Mouse (Mus musculus): ENCODE results near the gene Lrig3. TPM values are rescaled to one million over a fixed set of nuclear protein-coding genes. Genes with fewer than 3 reads are reported as not detected.
A peak's percentile ranks its signal among the peaks of the same experiment; 100 is the strongest.

Lrig3 gene
- polyA plus RNA-seq, 1 experiment from 2014 or later: 23.2 TPM

DNA sequence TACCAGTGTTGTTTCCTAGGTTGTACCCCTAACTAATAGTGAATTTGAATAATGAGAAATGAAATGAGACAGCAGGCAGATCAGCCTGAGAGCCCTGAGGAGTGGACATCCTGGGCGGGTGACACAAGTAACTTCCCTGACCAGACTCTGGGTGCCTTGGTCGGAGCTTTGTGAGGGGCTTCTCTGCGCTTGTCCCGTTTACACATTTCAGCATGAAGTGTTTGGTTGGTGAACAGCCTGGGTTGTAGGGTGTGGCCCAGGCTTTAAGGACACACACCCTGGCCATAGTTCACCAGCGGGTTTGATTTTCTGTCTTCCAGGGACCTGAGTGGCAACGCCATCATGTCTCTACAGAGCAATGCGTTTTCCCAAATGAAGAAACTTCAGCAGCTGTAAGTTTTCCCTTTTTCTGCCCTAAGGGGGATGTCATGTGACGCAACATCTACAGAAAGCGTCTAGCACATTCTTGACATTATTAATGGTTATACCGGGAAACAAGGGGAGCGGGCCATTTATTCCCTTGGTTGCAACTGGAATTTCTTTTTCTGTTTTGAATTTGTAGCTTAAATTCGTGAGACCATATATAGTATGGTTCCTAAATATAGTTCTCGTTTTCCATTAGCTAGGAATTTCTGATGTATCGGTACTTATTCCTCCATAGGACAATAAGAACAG, 36.2 kb downstream of the Lrig3 start:
- peaks cover 15% of the 10 kb centered on the region for H3K36me3 ChIP-seq (ENCODE audit: control insufficient read depth, insufficient read depth, low read length)
- H3K9me3 ChIP-seq (ENCODE audit: control insufficient read depth, low read length): no peaks in the 10 kb centered on the region
- H3K27me3 ChIP-seq (ENCODE audit: control insufficient read depth, insufficient read depth, low read length): no peaks in the 10 kb centered on the region
- H3K27ac ChIP-seq (ENCODE audit: low read depth, low read length): no peak overlapping the region
- WGBS: 77% methylated on average over 14 of the region's 14 CpGs
- H3K4me3 ChIP-seq (ENCODE audit: low read depth, low read length): no peak overlapping the region
- no peak overlapping the region for H3K4me2 ChIP-seq (ENCODE audit: low read depth)
- ATAC-seq (ENCODE audit: insufficient read depth, low FRiP score, low TSS enrichment) (no peak), DNase-seq (ENCODE audit: low spot score) (no peak)
- peaks cover 8% of the 10 kb centered on the region; the same call in 1 of the 2 replicates for H3K4me1 ChIP-seq (ENCODE audit: control insufficient read depth, insufficient read depth, low read length)
- H3K9ac ChIP-seq (ENCODE audit: low read length): no peak overlapping the region

DNA sequence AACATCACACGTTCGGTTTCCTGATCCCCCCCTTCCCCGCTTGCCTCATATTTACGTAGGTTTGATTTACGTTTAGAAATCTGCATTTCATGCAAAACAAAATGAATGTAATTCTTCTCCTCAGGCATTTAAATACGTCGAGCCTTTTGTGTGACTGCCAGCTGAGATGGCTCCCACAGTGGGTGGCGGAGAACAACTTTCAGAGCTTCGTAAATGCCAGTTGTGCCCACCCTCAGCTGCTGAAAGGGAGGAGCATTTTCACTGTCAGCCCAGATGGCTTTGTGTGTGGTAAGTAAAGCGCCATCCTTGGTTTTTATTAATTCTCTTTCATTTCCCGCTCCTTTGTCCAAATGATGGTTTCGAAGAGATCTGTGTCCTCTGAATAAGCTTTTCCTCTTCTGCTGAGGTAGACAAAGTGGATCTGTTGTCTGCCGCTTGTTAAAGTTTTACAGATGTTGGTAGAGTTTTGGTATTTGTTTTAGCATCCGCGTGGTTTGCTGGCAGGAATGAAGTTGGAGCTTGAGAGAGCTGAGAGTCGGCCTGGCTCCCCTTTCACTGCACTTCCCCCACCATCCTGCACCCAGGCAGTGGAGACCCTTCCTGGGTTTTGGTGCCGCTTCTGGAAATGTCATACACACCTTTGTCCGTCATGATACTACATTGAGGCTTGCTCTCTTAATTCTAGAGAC, 37.0 kb downstream of the Lrig3 start:
- H3K27me3 ChIP-seq (ENCODE audit: control insufficient read depth, insufficient read depth, low read length): no peaks in the 10 kb centered on the region
- ATAC-seq (ENCODE audit: insufficient read depth, low FRiP score, low TSS enrichment) (peak; percentile 62; the same call in 1 of the 2 replicates), DNase-seq (ENCODE audit: low spot score) (peak; percentile 56)
- no peak overlapping the region for H3K4me2 ChIP-seq (ENCODE audit: low read depth)
- H3K9ac ChIP-seq (ENCODE audit: low read length): no peak overlapping the region
- no peak overlapping the region; the same call in 1 of the 2 replicates for H3K27ac ChIP-seq (ENCODE audit: low read depth, low read length)
- H3K4me3 ChIP-seq (ENCODE audit: low read depth, low read length): no peak overlapping the region
- WGBS: 53% methylated on average over 18 of the region's 18 CpGs
- H3K36me3 ChIP-seq (ENCODE audit: control insufficient read depth, insufficient read depth, low read length): peaks cover 18% of the 10 kb centered on the region
- peaks cover 8% of the 10 kb centered on the region; the same call in 1 of the 2 replicates for H3K4me1 ChIP-seq (ENCODE audit: control insufficient read depth, insufficient read depth, low read length)
- H3K9me3 ChIP-seq (ENCODE audit: control insufficient read depth, low read length): no peaks in the 10 kb centered on the region

DNA sequence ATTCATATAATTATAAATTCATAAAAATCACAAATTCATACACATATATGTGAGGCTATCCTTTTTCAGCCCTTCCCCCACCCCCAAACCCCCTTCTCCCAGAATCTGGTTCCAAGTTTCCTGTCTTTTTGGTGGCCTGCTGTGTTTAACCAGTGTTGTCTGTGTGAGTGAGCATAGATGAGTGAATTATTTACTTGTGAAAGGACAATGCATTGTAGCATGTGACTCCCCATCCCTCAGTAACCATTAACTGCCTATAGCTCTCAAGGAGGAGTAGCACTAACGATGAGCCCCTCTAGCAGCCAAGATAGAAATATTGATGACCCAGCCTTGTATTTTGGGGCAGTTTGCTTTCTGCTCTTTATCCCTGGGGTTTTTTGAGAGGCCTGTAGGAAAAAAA, 37.9 kb downstream of the Lrig3 start:
- Histone ChIP-seq H3K36me3 (ENCODE audit: control insufficient read depth, insufficient read depth, low read length) (peaks cover 25% of the 10 kb centered on the region), H3K9me3 (ENCODE audit: control insufficient read depth, low read length) (no peaks in the 10 kb centered on the region), H3K27ac (ENCODE audit: low read depth, low read length) (no peak overlapping the region), H3K9ac (ENCODE audit: low read length) (no peak overlapping the region), H3K4me1 (ENCODE audit: control insufficient read depth, insufficient read depth, low read length) (peaks cover 8% of the 10 kb centered on the region; the same call in 1 of the 2 replicates), H3K27me3 (ENCODE audit: control insufficient read depth, insufficient read depth, low read length) (no peaks in the 10 kb centered on the region), H3K4me2 (ENCODE audit: low read depth) (no peak overlapping the region), H3K4me3 (ENCODE audit: low read depth, low read length) (no peak overlapping the region)
- no peak for ATAC-seq (ENCODE audit: insufficient read depth, low FRiP score, low TSS enrichment)
- 43% methylated on average over 1 of the region's 1 CpGs for WGBS
- DNase-seq (ENCODE audit: low spot score): no peak

DNA sequence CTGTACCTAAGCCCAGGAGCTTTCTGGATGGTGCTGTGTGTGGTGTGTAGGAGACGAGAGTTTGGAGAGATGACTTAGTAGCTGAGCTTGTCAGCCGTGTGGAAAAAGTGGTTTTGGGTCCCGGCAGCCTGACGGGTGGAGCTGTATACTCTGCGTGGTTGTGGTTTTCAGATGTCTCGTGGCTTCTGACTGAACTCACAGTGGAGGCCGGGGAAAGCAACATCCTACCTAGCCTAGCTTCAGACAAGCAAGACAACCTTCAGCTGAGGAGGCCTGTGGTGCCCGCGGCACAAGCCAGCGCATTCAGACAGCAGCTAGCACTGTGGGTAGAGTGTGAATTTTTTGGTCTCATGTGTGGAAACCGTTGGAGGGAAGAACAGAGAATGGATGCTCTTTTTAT, 47.7 kb downstream of the Lrig3 start:
- Histone ChIP-seq H3K27me3 (ENCODE audit: control insufficient read depth, insufficient read depth, low read length) (no peaks in the 10 kb centered on the region), H3K9me3 (ENCODE audit: control insufficient read depth, low read length) (no peaks in the 10 kb centered on the region), H3K27ac (ENCODE audit: low read depth, low read length) (no peak overlapping the region), H3K9ac (ENCODE audit: low read length) (no peak overlapping the region), H3K4me2 (ENCODE audit: low read depth) (no peak overlapping the region), H3K4me3 (ENCODE audit: low read depth, low read length) (no peak overlapping the region), H3K36me3 (ENCODE audit: control insufficient read depth, insufficient read depth, low read length) (peaks cover 28% of the 10 kb centered on the region), H3K4me1 (ENCODE audit: control insufficient read depth, insufficient read depth, low read length) (no peaks in the 10 kb centered on the region)
- DNase-seq (ENCODE audit: low spot score): no peak
- no peak for ATAC-seq (ENCODE audit: insufficient read depth, low FRiP score, low TSS enrichment)
- 88% methylated on average over 11 of the region's 11 CpGs for WGBS

DNA sequence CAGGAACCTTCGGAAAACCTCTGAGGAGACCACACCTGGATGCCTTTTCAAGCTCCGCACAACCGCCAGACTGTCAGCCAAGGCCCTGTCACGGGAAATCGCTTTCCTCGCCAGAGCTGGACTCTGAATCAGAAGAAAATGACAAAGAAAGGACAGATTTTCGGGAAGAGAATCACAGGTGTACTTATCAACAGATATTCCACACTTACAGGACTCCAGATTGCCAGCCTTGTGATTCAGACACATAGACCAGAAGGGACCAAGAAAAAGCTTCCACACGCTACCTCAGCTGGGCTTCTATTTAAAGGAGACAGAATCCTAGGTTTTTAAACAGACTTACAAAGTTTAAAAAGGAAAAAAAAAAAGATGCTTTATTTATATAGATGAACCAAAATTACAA, 48.7 kb downstream of the Lrig3 start:
- no peak for DNase-seq (ENCODE audit: low spot score)
- ATAC-seq (ENCODE audit: insufficient read depth, low FRiP score, low TSS enrichment): no peak
- H3K4me1 ChIP-seq (ENCODE audit: control insufficient read depth, insufficient read depth, low read length): no peaks in the 10 kb centered on the region
- H3K27me3 ChIP-seq (ENCODE audit: control insufficient read depth, insufficient read depth, low read length): no peaks in the 10 kb centered on the region
- no peak overlapping the region for H3K4me3 ChIP-seq (ENCODE audit: low read depth, low read length)
- H3K9ac ChIP-seq (ENCODE audit: low read length): no peak overlapping the region
- H3K36me3 ChIP-seq (ENCODE audit: control insufficient read depth, insufficient read depth, low read length): peaks cover 24% of the 10 kb centered on the region
- H3K9me3 ChIP-seq (ENCODE audit: control insufficient read depth, low read length): no peaks in the 10 kb centered on the region
- 93% methylated on average over 8 of the region's 8 CpGs for WGBS
- no peak overlapping the region for H3K27ac ChIP-seq (ENCODE audit: low read depth, low read length)
- no peak overlapping the region for H3K4me2 ChIP-seq (ENCODE audit: low read depth)

DNA sequence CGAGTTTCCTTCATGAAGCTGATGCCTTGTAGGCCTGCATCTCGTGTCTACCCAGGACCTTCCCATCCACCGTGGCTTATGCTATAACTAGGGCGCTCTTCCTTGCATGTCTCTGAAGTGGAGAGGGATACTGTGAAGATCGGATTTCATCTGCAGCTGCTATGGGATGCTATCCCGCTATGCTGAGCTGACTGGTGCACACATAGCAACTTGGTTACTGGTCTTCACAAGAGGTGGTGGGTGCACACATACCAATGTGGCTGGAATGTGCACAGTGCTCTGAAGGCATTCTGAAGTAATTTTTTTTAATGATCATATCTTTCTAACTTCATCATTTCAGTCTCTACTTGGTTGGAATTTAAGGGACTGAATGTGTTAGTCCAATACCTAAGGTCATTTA, 49.7 kb downstream of the Lrig3 start:
- Histone ChIP-seq H3K4me1 (ENCODE audit: control insufficient read depth, insufficient read depth, low read length) (no peaks in the 10 kb centered on the region), H3K36me3 (ENCODE audit: control insufficient read depth, insufficient read depth, low read length) (peaks cover 18% of the 10 kb centered on the region), H3K27me3 (ENCODE audit: control insufficient read depth, insufficient read depth, low read length) (no peaks in the 10 kb centered on the region), H3K4me2 (ENCODE audit: low read depth) (no peak overlapping the region), H3K9me3 (ENCODE audit: control insufficient read depth, low read length) (no peaks in the 10 kb centered on the region), H3K9ac (ENCODE audit: low read length) (no peak overlapping the region), H3K27ac (ENCODE audit: low read depth, low read length) (no peak overlapping the region), H3K4me3 (ENCODE audit: low read depth, low read length) (no peak overlapping the region)
- WGBS: 89% methylated on average over 6 of the region's 6 CpGs
- DNase-seq (ENCODE audit: low spot score) (no peak), ATAC-seq (ENCODE audit: insufficient read depth, low FRiP score, low TSS enrichment) (no peak)

DNA sequence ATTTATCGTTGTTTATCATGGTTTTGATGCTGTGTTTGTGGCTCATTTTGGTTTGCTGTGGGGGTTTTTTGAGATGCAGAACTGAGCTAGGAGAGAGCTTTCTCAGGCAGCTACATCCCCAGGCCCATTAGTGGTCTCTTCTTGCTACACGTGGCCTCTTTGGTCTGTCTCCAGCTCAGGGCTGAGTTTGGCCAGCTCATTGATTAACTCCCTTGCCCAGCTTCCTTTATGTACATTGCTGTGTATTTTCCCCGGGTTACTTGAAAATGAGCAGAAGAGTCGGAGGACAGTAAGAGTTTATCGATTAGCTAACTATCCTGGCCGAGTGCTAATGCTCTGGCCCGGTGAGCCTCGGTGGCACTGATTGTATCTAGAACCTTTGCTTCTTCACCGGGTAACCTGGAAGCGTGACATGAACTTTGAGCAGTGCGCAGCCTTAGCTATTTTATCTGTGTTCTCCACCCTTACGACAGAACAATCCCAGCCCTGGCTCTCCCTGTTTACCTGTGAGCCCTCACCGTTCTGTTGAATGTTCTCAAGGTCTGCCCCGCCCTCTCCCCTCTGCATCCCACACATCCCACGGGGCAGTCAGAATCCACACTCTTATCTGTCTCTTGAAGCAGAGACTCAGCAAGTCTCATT, 53.5 kb downstream of the Lrig3 start:
- H3K4me1 ChIP-seq (ENCODE audit: control insufficient read depth, insufficient read depth, low read length): no peaks in the 10 kb centered on the region
- H3K36me3 ChIP-seq (ENCODE audit: control insufficient read depth, insufficient read depth, low read length): peaks cover 5% of the 10 kb centered on the region
- H3K27me3 ChIP-seq (ENCODE audit: control insufficient read depth, insufficient read depth, low read length): no peaks in the 10 kb centered on the region
- no peak overlapping the region for H3K9ac ChIP-seq (ENCODE audit: low read length)
- no peak overlapping the region for H3K27ac ChIP-seq (ENCODE audit: low read depth, low read length)
- H3K9me3 ChIP-seq (ENCODE audit: control insufficient read depth, low read length): no peaks in the 10 kb centered on the region
- DNase-seq (ENCODE audit: low spot score) (no peak), ATAC-seq (ENCODE audit: insufficient read depth, low FRiP score, low TSS enrichment) (no peak)
- no peak overlapping the region for H3K4me3 ChIP-seq (ENCODE audit: low read depth, low read length)
- 88% methylated on average over 15 of the region's 15 CpGs for WGBS
- H3K4me2 ChIP-seq (ENCODE audit: low read depth): no peak overlapping the region

DNA sequence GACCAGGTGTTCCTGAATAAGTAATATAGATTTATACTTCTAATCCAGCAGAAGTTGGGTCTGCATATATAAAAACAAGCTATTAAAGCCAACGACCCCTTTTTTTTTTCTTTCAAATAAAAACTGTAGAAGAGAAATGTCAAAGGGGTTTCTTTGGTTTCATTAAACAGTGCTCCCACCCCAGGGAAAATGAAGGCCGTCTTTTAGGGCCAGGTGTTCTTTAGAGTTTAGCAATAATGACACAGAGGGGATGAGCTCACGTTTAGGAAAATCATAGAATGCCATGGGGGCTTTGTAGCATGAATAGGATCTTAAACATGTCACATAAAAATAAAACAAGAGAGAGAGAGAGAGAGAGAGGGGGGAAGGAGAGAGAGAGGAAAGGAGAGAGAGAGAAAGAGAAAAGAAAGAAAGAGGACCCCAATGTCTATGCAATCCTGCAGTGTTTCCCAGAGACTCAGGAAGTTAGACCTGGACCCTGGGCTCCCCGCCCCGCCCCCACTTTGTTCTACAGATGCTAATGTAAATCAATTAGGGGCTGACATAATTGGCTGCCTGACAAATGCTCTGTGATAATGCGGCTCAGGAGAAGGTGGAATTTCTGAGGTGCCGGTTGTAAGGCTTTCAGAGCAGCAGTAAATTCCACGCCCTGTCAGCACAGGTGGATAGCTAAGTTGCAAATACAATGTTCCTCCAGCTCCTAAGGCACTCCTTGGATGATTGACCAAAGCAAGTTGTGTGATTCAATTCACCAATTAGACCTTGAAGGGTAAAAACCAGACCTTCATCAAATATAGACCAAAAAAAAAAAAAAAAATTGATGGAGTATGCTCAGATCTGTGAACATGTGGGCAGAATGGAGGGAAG, 62.8 kb downstream of the Lrig3 start:
- Histone ChIP-seq H3K4me1 (ENCODE audit: control insufficient read depth, insufficient read depth, low read length) (peaks cover 3% of the 10 kb centered on the region; the same call in 1 of the 2 replicates), H3K27me3 (ENCODE audit: control insufficient read depth, insufficient read depth, low read length) (no peaks in the 10 kb centered on the region), H3K9ac (ENCODE audit: low read length) (no peak overlapping the region), H3K36me3 (ENCODE audit: control insufficient read depth, insufficient read depth, low read length) (no peaks in the 10 kb centered on the region), H3K9me3 (ENCODE audit: control insufficient read depth, low read length) (no peaks in the 10 kb centered on the region), H3K4me2 (ENCODE audit: low read depth) (no peak overlapping the region), H3K4me3 (ENCODE audit: low read depth, low read length) (no peak overlapping the region), H3K27ac (ENCODE audit: low read depth, low read length) (no peak overlapping the region)
- no peak for DNase-seq (ENCODE audit: low spot score)
- 26% methylated on average over 8 of the region's 8 CpGs for WGBS
- ATAC-seq (ENCODE audit: insufficient read depth, low FRiP score, low TSS enrichment): no peak
